10 mouse cellular contexts compared by ENCODE assay signal in the genomic region with DNA sequence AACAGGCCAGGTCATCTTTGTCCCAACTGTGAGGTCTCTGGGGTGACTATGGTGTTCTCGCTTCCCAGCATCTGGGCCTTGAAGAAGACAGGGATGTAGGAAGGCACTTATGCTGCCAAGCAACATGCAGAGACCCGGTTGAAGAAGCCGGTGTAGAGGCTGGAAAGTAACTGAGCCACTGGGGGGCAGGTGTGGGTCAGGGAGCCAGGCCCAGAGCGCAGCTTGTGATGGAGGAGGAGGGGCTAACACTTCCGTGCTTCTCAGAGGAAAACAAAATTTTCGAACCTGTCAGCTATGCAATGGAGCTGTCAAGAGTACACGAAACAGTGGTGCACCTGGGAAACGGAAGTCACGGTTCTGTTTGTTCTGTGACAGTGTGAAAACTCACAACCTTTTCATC. TPM values are rescaled to one million over a fixed set of nuclear protein-coding genes. Genes with fewer than 3 reads are reported as not detected.
DNase-seq lines count a peak whose midpoint lies in the region; ATAC-seq lines count a peak whose summit lies in the region.
"Had no signal": no experiment of that assay in that cellular context is flagged by ENCODE, and none has a peak within 500 bp of the region (broad histone marks: within the 10 kb centered on the region; RNA-seq: fewer than 3 reads in every experiment).

No protein-coding gene starts in this region.

- ATAC-seq in cerebellum, adult (ENCODE audit: insufficient number of reproducible peaks, low FRiP score, low TSS enrichment), result peak; percentile 57; the same call in 1 of the 2 replicates

- intact Hi-C loops in left cerebral cortex, postnatal 4 days (cut with DNase I), result no loop called here
- intact Hi-C loops in left cerebral cortex, postnatal 25 days (cut with DNase I), result no loop called here

- no peak for DNase-seq in cerebellum, adult 8-10 months
- peak; percentile 39 for DNase-seq in left cerebral cortex, postnatal 4 days
- DNase-seq in left cerebral cortex, postnatal 25 days (ENCODE audit: low spot score in 2 of 2), result no peak
- DNase-seq in CD4-positive helper T cell, adult 2 months (ENCODE audit: low read depth, low spot score), result peak; percentile 28
- DNase-seq in cerebellum, adult 9-10 months, result peak; percentile 72
- no peak for DNase-seq in embryo, embryonic 9.5 days (ENCODE audit: extremely low spot score)
- DNase-seq in adrenal gland, postnatal 36 days, result no peak
- DNase-seq: kidney, adult 11 months had no signal

RNA-seq across cellular contexts. Expression of gene Cacna1i, which starts 9.9 kb away (rescaled TPM):
- total RNA-seq in left cerebral cortex, postnatal 4 days (2021), result 10 to 100 TPM; 43.3 to 44.4 TPM
- 10 to 100 TPM; 77.1 to 79.3 TPM for total RNA-seq in left cerebral cortex, postnatal 25 days (2021)
- total RNA-seq in adrenal gland, postnatal 36 days (2021), result under 1 TPM; 0.30 to 0.63 TPM
- total RNA-seq: megakaryocyte progenitor cell, adult 5-6 weeks had no signal

RNA-seq across cellular contexts. Expression of gene Rps19bp1, which starts 13.0 kb away (rescaled TPM):
- 10 to 100 TPM; 45.1 to 50.3 TPM for total RNA-seq in left cerebral cortex, postnatal 4 days (2021)
- 10 to 100 TPM; 38.8 to 41.4 TPM for total RNA-seq in left cerebral cortex, postnatal 25 days (2021)
- total RNA-seq in adrenal gland, postnatal 36 days (2021), result 10 to 100 TPM; 41.4 to 46.9 TPM

RNA-seq across cellular contexts. Expression of gene Atf4, which starts 22.1 kb away (rescaled TPM):
- total RNA-seq in left cerebral cortex, postnatal 4 days (2021), result 100 to 1,000 TPM; 116 to 119 TPM
- total RNA-seq in left cerebral cortex, postnatal 25 days (2021), result 100 to 1,000 TPM; 104 to 111 TPM
- total RNA-seq in adrenal gland, postnatal 36 days (2021), result 100 to 1,000 TPM; 263 to 281 TPM

RNA-seq across cellular contexts. Expression of gene AC140267.1, which starts 41.5 kb away (rescaled TPM):
- 10 to 100 TPM; 21.1 to 22.2 TPM for total RNA-seq in left cerebral cortex, postnatal 4 days (2021)
- total RNA-seq in left cerebral cortex, postnatal 25 days (2021), result 1 to 10 TPM; 8.8 to 10.0 TPM
- total RNA-seq in adrenal gland, postnatal 36 days (2021), result 10 to 100 TPM; 13.7 to 16.1 TPM

RNA-seq across cellular contexts. Expression of gene Mief1, which starts 43.3 kb away (rescaled TPM):
- 10 to 100 TPM; 29.3 to 30.6 TPM for total RNA-seq in left cerebral cortex, postnatal 4 days (2021)
- total RNA-seq in left cerebral cortex, postnatal 25 days (2021), result 10 to 100 TPM; 32.4 to 35.5 TPM
- 10 to 100 TPM; 44.7 to 49.2 TPM for total RNA-seq in adrenal gland, postnatal 36 days (2021)

Comparison
In these comparisons a context has a peak if more than half of its experiments do, and no peak if none do; other contexts are left out.
1. DNase-seq: peak in left cerebral cortex, postnatal 4 days (single experiment), CD4-positive helper T cell, adult 2 months (single experiment) and cerebellum, adult 9-10 months (single experiment); none in cerebellum, adult 8-10 months (single experiment), left cerebral cortex, postnatal 25 days (0 of 2), embryo, embryonic 9.5 days (single experiment) and adrenal gland, postnatal 36 days (0 of 2).
2. RNA of gene Cacna1i, which starts 9.9 kb away (total RNA-seq): 77.1 to 79.3 TPM in left cerebral cortex, postnatal 25 days and 43.3 to 44.4 TPM in left cerebral cortex, postnatal 4 days; 0.30 to 0.63 TPM in adrenal gland, postnatal 36 days; every median in the first group is over 10 times any median in the second.